Mouse (Mus musculus): Measurements from ENCODE around the gene Pkp4.

Pkp4 gene

GRCm38 (mm10) chr2:59160605-59160963 is at the start of gene Pkp4, which contains the start of gene Ccdc148:
Pkp4 (plus strand) TSS chr2:59160850.
Ccdc148 (minus strand) TSS chr2:59160683.
- peak; percentile 83 to 88 for DNase-seq (ENCODE audit: low spot score in 2 of 2)

- DNase-seq (ENCODE audit: low spot score in 2 of 2): no peak
These were observed 31.6 kb upstream of the Pkp4 start for GRCm38 (mm10) chr2:59129023-59129422.

- no peak for DNase-seq (ENCODE audit: low spot score in 2 of 2)
These were observed 30.8 kb upstream of the Pkp4 start for GRCm38 (mm10) chr2:59129821-59130220.

GRCm38 (mm10) chr2:59131044-59131443 is 29.6 kb upstream of the Pkp4 start:
- no peak for DNase-seq (ENCODE audit: low spot score in 2 of 2)

GRCm38 (mm10) chr2:59155428-59155827 is 5.2 kb upstream of the Pkp4 start:
- DNase-seq (ENCODE audit: low spot score in 2 of 2): peak in 1 of 2 experiments; percentile 26

GRCm38 (mm10) chr2:59158117-59158516 is 2.5 kb upstream of the Pkp4 start:
- no peak for DNase-seq (ENCODE audit: low spot score in 2 of 2)

- no peak for DNase-seq (ENCODE audit: low spot score in 2 of 2)
These were observed 567 bp upstream of the Pkp4 start for GRCm38 (mm10) chr2:59159961-59160604.

GRCm38 (mm10) chr2:59161021-59161440 is 381 bp downstream of the Pkp4 start:
- peak; percentile 25 to 72 for DNase-seq (ENCODE audit: low spot score in 2 of 2)

GRCm38 (mm10) chr2:59161441-59162284 is 1.0 kb downstream of the Pkp4 start:
- peak; percentile 37 to 72 for DNase-seq (ENCODE audit: low spot score in 2 of 2)

- no peak for DNase-seq (ENCODE audit: low spot score in 2 of 2)
These were observed 1.6 kb downstream of the Pkp4 start for GRCm38 (mm10) chr2:59162285-59162600.

GRCm38 (mm10) chr2:59166976-59167375 is 6.3 kb downstream of the Pkp4 start:
- no peak for DNase-seq (ENCODE audit: low spot score in 2 of 2)

- DNase-seq (ENCODE audit: low spot score in 2 of 2): peak in 1 of 2 experiments; percentile 54
These were observed 7.2 kb downstream of the Pkp4 start for GRCm38 (mm10) chr2:59167830-59168229.

GRCm38 (mm10) chr2:59169572-59170207 is 9.0 kb downstream of the Pkp4 start:
- DNase-seq (ENCODE audit: low spot score in 2 of 2): no peak

- DNase-seq (ENCODE audit: low spot score in 2 of 2): no peak
These were observed 9.5 kb downstream of the Pkp4 start for GRCm38 (mm10) chr2:59170208-59170589.

GRCm38 (mm10) chr2:59170593-59170992 is 9.9 kb downstream of the Pkp4 start:
- peak in 1 of 2 experiments; percentile 48 for DNase-seq (ENCODE audit: low spot score in 2 of 2)

- DNase-seq (ENCODE audit: low spot score in 2 of 2): peak in 1 of 2 experiments; percentile 32
These were observed 10.9 kb downstream of the Pkp4 start for GRCm38 (mm10) chr2:59171533-59171932.

- DNase-seq (ENCODE audit: low spot score in 2 of 2): no peak
These were observed 15.3 kb downstream of the Pkp4 start for GRCm38 (mm10) chr2:59175926-59176325.

GRCm38 (mm10) chr2:59178191-59178590 is 17.5 kb downstream of the Pkp4 start:
- DNase-seq (ENCODE audit: low spot score in 2 of 2): no peak

GRCm38 (mm10) chr2:59178960-59179359 is 18.3 kb downstream of the Pkp4 start:
- DNase-seq (ENCODE audit: low spot score in 2 of 2): no peak

- DNase-seq (ENCODE audit: low spot score in 2 of 2): no peak
These were observed 18.8 kb downstream of the Pkp4 start for GRCm38 (mm10) chr2:59179487-59179886.

GRCm38 (mm10) chr2:59181321-59182113 is 20.9 kb downstream of the Pkp4 start:
- no peak for DNase-seq (ENCODE audit: low spot score in 2 of 2)

- no peak for DNase-seq (ENCODE audit: low spot score in 2 of 2)
These were observed 22.9 kb downstream of the Pkp4 start for GRCm38 (mm10) chr2:59183541-59183940.
